Mouse (Mus musculus): ENCODE results near the gene Glis1.
"Not testable (repeated sequence)": the region's sequence is repeated elsewhere in the genome, so short reads cannot be mapped to it uniquely, and the experiment has no call there.

The Glis1 gene

DNA sequence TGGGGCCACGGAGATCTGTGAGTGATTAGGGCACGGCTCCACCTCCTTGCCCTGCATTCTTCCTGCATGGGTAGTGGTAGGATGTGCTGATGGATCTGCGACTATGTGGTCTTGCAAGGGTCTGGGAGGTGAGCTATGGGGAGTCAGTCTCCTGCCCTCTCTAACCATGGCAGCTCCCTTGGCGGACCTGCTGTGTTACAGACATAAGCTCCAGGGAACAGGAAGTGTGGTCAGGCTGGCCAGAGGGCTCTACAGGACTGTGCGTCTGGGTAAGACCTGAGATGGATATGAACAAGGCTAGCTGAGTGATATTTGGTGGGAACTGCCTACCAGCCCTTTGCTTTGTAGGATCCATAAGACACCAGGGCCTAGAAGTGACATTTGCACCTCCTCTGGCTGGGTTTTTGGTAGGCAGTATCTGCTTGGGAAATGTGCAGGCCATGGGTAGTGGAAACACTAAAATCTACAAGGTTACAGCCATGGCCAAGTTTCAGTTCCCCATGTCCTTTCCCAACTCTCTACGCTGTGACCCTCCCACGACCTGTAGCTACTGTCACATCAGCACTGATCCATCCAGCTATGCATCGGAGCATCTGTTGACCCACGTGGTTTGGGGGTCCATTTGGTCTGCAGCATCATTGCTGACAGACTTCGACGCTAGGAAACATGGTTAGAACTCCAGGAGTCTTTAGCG lies 142.9 kb downstream of the Glis1 start:
- no peak for DNase-seq (ENCODE audit: low spot score)

- no peak for DNase-seq (ENCODE audit: low spot score)
These were observed 146.5 kb downstream of the Glis1 start for GRCm38 (mm10) chr4:107580883-107581282.

- DNase-seq (ENCODE audit: low spot score) = no peak
These were observed 152.0 kb downstream of the Glis1 start for GRCm38 (mm10) chr4:107586391-107586790.

DNA sequence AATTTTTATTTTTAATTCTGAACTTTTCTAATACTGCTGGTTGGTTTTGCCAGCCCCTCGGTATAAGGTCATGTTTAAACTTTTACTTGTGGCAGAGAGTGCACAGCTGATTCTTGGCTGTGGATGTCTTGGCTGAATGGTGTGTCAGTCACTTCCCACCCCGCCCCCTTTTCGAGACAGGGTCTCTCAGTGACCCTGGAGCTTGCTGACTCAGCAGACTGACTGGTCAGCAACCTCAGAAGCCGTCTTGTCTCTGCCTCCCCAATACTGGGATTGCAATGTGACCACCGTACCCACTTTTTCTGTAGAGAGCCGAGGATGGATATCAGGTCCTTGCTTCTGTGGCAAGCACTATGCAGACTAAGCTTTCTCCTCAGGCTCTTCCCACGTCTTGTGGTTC lies 154.2 kb downstream of the Glis1 start:
- no peak for DNase-seq (ENCODE audit: low spot score)

GRCm38 (mm10) chr4:107589046-107589445 lies 154.7 kb downstream of the Glis1 start:
- no peak for DNase-seq (ENCODE audit: low spot score)

DNA sequence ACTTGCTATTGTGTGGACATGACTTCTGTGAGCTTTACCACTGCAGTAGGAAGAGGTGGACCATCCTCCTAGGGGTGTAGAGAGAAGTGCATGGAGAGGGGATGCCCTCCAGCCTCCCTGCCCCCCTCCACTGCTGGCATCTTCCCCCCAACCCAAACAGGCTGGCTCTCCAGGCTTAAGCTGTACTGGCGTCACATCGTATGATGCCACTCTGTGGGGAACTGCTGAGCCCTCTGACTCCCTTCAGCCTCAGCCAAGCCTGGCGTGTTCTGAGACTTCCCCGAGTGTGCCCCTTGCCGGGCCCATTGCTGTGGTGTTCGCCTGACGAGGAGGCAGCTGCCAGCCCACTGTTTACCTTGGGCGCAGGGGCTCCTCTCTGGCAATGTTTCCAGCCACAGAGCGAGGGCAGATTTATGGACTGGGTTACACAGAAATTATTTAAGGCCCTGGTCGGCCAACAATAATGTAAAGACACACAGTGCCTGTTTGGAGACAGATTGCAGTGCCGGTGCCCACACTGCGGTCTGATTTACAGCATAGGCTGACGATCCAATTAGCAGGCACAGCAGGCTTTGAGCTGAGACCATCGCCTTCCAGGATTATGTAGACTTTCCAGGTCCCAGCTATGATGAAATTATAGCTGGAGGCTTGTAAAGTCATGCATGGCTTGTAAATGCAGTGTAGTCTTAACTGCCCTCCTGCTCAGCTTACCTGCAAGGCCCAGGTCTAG lies 156.6 kb downstream of the Glis1 start:
- no peak for DNase-seq (ENCODE audit: low spot score)

DNA sequence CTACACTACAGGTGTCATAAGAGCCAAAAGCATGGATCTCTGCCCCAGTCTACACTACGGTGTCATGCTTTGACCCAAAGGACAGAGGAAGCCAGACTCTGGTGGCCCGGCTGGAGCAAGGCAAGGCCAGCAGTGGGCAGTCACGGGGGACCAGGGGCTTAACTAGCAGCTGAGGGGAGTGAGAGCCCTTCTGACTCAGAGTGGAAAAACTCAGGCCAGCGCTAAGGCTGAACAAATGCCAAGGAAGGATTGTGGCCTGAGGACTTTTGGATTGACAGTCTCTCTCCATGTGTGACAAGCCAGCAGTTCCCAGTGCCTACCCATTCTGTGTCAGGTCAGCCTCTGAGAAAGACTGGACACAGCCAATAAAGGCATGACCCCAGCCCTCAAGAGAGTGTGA lies 159.0 kb downstream of the Glis1 start:
- no peak for DNase-seq (ENCODE audit: low spot score)

- no peak for DNase-seq (ENCODE audit: low spot score)
These were observed 163.0 kb downstream of the Glis1 start for GRCm38 (mm10) chr4:107597226-107597897.

- no peak for DNase-seq (ENCODE audit: low spot score)
These were observed 163.6 kb downstream of the Glis1 start for GRCm38 (mm10) chr4:107597898-107598580.

DNA sequence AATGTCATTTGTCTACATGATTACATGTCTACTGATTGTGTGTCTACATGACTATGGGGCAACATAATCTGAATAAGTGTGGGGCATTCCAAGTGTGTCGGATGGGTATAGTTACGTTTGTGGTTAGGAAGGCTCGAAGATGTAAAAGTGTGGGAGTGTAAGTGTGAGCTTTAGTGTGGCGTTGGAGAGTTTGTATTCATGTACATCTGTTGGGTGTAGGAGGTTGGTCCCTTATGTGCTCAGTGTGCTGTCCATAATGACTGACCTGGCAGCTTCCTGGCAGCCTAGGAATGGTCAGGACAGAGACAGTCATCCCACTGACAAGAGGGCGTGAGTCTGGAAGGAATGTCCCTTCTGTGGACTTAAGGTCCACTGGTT lies 164.2 kb downstream of the Glis1 start:
- not testable (repeated sequence) for DNase-seq (ENCODE audit: low spot score)

DNA sequence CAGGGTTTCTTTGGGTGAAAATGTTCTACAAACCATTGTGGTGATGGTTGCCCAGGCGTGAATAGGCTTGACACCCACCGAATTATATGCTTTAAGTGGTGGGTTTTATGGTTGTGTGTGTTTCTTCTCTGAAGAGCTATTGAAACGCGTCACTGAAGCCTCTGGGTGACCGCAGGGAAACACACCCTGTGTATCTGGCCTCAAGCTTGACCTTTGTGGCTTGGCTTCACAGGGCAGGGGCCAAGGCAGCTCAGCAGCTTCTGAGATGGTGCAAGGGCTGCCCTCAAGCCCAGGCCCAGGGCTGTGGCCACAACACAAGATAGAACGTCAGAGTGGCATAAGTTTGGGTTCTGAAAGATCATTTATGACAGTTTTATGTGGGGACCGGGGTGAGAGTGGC lies 167.9 kb downstream of the Glis1 start:
- DNase-seq (ENCODE audit: low spot score) = no peak

GRCm38 (mm10) chr4:107602787-107603186 lies 168.4 kb downstream of the Glis1 start:
- no peak for DNase-seq (ENCODE audit: low spot score)

DNA sequence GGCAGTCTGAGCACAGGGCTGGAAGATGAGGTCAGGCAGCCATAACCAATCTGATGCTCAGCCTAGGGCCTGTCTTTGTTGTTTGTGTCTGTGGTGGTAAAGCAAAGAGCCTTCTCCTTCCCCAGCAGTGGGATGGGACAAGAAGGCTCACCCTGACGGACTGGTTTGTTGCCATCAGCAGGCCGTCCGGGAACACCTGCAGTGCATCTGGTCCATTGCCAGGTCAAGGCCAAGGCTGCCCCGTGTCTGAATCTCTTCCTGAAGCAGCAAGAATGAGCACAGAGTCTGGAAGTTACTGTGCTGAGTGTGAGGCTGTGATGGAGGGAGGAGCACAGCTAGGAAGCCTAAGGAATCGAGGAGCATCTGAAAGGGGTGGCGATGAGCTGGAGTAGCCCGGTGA lies 168.8 kb downstream of the Glis1 start:
- DNase-seq (ENCODE audit: low spot score) = no peak

- no peak for DNase-seq (ENCODE audit: low spot score)
These were observed 171.7 kb downstream of the Glis1 start for GRCm38 (mm10) chr4:107605964-107606602.

GRCm38 (mm10) chr4:107609775-107610174 lies 175.4 kb downstream of the Glis1 start:
- DNase-seq (ENCODE audit: low spot score) = no peak

- no peak for DNase-seq (ENCODE audit: low spot score)
These were observed 177.7 kb downstream of the Glis1 start for GRCm38 (mm10) chr4:107611888-107612650.

DNA sequence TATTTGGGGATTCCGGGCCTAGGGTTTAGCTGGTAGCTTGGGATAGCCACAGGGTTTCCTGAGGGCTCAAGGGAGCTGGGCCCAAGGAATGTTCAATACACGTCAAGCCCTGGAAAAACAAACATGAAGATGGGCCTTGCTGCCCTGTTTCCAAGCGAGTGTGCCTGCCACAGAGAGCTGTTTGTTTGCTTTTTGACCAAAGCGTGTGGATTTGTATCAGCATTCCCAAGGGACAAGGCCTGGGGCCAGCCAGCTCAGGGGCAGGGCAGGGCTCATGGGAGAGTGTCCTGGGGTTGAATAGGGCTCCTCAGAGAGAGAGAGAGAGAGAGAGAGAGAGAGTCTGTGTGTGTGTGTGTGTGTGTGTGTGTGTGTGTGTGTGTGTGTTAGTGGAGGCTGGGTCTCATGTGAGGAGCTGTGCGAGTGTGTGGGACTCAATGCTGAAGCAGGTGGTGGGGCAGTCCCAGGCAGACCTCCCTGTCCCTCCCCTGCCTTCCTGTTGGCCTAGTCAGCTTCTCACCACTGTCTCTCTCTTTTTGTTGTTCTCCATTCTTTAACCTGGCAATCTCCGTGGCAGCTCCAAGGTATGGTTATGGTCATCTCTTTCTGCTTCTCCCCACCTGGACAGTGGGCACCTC lies 183.3 kb downstream of the Glis1 start:
- DNase-seq (ENCODE audit: low spot score) = no peak

DNA sequence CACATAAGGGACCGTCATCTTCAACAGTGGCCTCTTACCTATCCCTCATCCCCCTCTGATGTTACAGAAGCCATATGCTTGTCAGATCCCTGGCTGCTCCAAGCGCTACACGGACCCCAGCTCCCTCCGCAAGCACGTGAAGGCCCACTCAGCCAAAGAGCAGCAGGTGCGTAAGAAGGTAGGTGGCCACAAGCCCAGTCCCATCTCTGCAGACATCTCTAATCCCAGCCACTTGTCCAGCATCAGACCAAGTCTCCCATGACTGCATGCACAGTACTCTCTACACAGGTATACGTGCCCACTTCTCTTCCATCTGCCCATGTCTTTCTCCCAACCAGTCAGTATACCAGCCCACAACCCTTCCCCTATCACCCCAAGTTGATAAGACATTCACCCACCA lies 185.1 kb downstream of the Glis1 start:
- no peak for DNase-seq (ENCODE audit: low spot score)

- no peak for DNase-seq (ENCODE audit: low spot score)
These were observed 187.0 kb downstream of the Glis1 start for GRCm38 (mm10) chr4:107621366-107621765.

DNA sequence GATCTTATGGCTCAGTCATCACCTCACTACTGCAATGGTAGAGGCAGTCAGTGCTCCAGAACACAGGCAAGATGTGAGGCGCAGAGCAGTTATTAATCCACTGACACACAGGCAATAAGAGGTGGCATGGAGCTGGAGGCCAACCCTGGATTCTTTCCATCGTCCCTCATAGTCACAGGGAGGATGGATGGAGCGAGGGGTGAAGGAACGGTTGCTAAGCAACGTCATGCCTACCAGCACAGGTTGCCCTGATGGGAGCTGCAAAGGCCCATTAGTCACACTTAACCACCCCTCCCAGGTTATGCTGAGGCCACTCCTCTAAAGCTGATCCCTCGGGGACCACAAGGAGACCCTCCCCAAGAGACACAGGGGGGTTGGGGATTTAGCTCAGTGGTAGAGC lies 187.9 kb downstream of the Glis1 start:
- no peak for DNase-seq (ENCODE audit: low spot score)

- DNase-seq (ENCODE audit: low spot score) = no peak
These were observed 189.5 kb downstream of the Glis1 start for GRCm38 (mm10) chr4:107623916-107624315.
